Mouse (Mus musculus) heart, embryonic 10.5 days (tissue): ENCODE results near the gene Gm6034. TPM values are rescaled to one million over a fixed set of nuclear protein-coding genes. Genes with fewer than 3 reads are reported as not detected.
"Not testable (repeated sequence)": the region's sequence is repeated elsewhere in the genome, so short reads cannot be mapped to it uniquely, and the experiment has no call there.

Experiments
- DNase-seq: peaks from one replicate; pipeline ENCODE4 v3.0.0-alpha.2; 2017; ENCODE audit warnings: low spot score
- H3K27ac ChIP-seq: fragments of 300-500 bp; sonication (generic); 2 replicates; pipeline ENCODE4 v1.5.1; 2016; ENCODE audit warnings: mild to moderate bottlenecking
- H3K27me3 ChIP-seq: fragments of 300-500 bp; sonication (generic); 2 replicates; pipeline ENCODE4 v1.6.1; 2016; ENCODE audit warnings: mild to moderate bottlenecking; ENCODE audit not compliant: poor library complexity, insufficient read depth, severe bottlenecking
- H3K36me3 ChIP-seq: fragments of 300-500 bp; sonication (generic); 2 replicates; pipeline ENCODE4 v1.6.1; 2016; ENCODE audit warnings: mild to moderate bottlenecking, moderate library complexity
- H3K4me1 ChIP-seq: fragments of 300-500 bp; sonication (generic); 2 replicates; pipeline ENCODE4 v1.6.1; 2016; ENCODE audit warnings: mild to moderate bottlenecking
- H3K4me3 ChIP-seq: fragments of 300-500 bp; sonication (generic); 2 replicates; pipeline ENCODE4 v1.5.1; 2016; ENCODE audit warnings: mild to moderate bottlenecking, moderate library complexity
- H3K9me3 ChIP-seq: fragments of 300-500 bp; sonication (generic); 2 replicates; pipeline ENCODE4 v1.6.1; 2016; ENCODE audit warnings: mild to moderate bottlenecking, moderate library complexity
- WGBS: fragments of 180-500 bp; shearing (Covaris S2); methylation state at CpG from one replicate; pipeline ENCODE4 v1.1.7; 2016; 5-methylcytosine and 5-hydroxymethylcytosine counted together
- polyA plus RNA-seq: library from polyadenylated mRNA; unstranded; fragments of >200 nt; fragmentation: Nextera tagmentation; extraction: Ambion mirVana; gene quantifications from 2 replicates; pipeline ENCODE4 v1.2.1, GENCODE M21; 2016

Gm6034 gene
- polyA plus RNA-seq, 1 experiment from 2014 or later, result not detected

DNA sequence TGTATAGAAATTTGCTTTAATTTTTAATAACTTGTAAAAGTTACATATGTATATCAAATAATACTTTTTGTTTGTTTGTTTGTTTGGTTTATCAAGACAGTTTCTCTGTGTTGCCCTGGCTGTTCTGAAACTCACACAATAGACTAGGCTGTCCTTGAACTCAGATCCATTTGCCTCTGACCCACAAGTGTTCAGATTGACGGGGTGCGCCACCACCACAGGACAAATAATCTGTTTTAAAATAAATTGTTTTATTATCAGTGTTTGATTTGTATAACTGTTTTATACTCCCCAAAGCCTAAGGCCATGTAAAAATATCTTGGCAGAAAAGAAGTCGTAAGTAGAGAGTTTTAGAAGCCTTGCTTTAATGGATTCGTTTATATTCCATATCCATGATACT lies 15.1 kb upstream of the Gm6034 start:
- no peak overlapping the region for H3K27ac ChIP-seq
- no peaks in the 10 kb centered on the region for H3K9me3 ChIP-seq
- H3K27me3 ChIP-seq, result peaks cover 12% of the 10 kb centered on the region
- H3K4me1 ChIP-seq, result peaks cover 21% of the 10 kb centered on the region; the same call in 1 of the 2 replicates
- no peaks in the 10 kb centered on the region for H3K36me3 ChIP-seq
- WGBS, result 93% methylated on average over 4 of the region's 4 CpGs
- H3K4me3 ChIP-seq, result no peak overlapping the region
- DNase-seq, result no peak

DNA sequence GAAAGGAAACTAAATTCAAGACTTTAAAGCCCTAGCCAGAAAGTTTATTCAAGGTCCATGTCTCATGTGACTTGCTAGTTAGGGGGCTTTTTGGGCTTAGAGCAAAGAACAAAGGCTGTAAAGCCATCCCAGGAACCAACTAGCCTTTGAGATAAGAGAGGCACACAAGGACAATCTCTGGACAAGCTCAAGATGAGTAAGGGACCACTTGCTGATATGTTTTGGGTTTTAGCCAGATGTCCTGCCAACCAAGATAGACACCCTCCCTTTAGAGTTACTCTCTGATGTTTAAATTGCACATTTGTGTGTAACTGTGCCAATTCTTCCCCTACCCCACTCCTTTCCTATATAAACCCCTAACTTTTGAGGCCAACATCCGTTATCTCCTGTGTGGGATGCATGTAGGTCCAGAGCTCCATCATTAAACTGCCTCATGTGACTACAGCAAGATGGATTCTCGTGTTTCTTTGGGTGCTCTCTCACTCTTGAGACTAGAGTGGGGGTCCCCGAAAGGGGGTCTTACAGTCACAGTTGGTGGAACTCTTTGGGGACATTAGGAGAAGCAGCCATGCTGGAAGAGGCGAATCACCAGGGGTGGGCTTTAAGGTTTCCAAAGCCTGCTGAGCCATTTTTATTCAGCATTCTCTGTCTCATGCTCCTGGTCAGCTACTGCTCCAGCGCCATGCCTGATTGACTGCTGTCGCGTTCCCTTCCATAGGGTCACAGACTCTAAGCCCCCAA lies 13.7 kb upstream of the Gm6034 start:
- no peak for DNase-seq
- Histone ChIP-seq H3K27ac (no peak overlapping the region), H3K9me3 (no peaks in the 10 kb centered on the region), H3K36me3 (no peaks in the 10 kb centered on the region), H3K4me3 (no peak overlapping the region), H3K27me3 (peaks cover 13% of the 10 kb centered on the region), H3K4me1 (peaks cover 16% of the 10 kb centered on the region; the same call in 1 of the 2 replicates)
- WGBS, result 86% methylated on average over 7 of the region's 7 CpGs

DNA sequence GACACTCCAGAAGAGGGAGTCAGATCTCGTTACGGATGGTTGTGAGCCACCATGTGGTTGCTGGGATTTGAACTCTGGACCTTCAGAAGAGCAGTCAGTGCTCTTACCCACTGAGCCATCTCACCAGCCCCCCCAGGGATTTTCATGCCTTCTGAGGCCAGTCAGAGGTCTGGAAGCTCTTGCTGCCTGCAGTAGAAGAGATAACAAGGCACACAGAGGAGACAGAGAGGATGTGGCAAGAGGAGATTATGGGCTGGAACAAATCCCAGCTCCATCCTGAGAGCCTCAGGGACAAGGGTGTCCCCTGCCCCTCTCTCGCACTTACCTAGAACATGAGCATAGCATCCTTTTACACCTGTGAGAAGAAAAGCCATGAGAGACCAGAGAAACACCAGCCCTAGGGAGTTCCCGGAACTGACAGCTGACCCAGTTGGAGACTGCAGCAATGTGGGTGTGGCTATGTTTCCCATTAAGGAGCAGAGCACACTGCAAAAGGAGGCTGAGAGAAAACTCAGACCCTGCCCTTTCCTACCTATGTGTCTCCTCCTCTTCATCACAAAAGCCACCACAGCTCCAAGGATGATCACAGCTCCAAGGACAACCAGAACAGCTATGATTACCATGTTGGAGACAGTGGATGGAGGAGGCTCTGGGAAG lies 12.6 kb upstream of the Gm6034 start:
- peaks cover 13% of the 10 kb centered on the region for H3K27me3 ChIP-seq
- WGBS, result 71% methylated on average over 4 of the region's 4 CpGs

GRCm38 (mm10) chr17:36030703-36031582 lies 11.8 kb upstream of the Gm6034 start:
- H3K27me3 ChIP-seq, result peaks cover 13% of the 10 kb centered on the region
- WGBS, result 55% methylated on average over 8 of the region's 8 CpGs
- DNase-seq, H3K9me3 ChIP-seq, H3K36me3 ChIP-seq, H3K27ac ChIP-seq: not testable (repeated sequence)
- H3K4me1 ChIP-seq, result peaks cover 11% of the 10 kb centered on the region; the same call in 1 of the 2 replicates
- peak overlapping the region; percentile 60 for H3K4me3 ChIP-seq

More for the DNA sequence above, 12.6 kb upstream of the Gm6034 start:
- peaks cover 12% of the 10 kb centered on the region; the same call in 1 of the 2 replicates for H3K4me1 ChIP-seq
- H3K9me3 ChIP-seq, DNase-seq, H3K36me3 ChIP-seq, H3K4me3 ChIP-seq, H3K27ac ChIP-seq: not testable (repeated sequence)

GRCm38 (mm10) chr17:36031583-36032331 lies 11.0 kb upstream of the Gm6034 start:
- 4% methylated on average over 40 of the region's 40 CpGs for WGBS
- H3K27ac ChIP-seq, result not testable (repeated sequence)
- peaks cover 13% of the 10 kb centered on the region for H3K27me3 ChIP-seq

GRCm38 (mm10) chr17:36032351-36032875 lies 10.3 kb upstream of the Gm6034 start, which contains the start of gene H2-T23:
H2-T23 (minus strand) TSS chr17:36032855.
- WGBS, result under 1% methylated on average over 25 of the region's 25 CpGs
- Histone ChIP-seq H3K4me1 (peaks cover 11% of the 10 kb centered on the region; the same call in 1 of the 2 replicates), H3K27me3 (peaks cover 13% of the 10 kb centered on the region), H3K4me3 (peak within 1 kb of the TSS; percentile 60)
- DNase-seq, result peak; percentile 82
- not testable (repeated sequence) for H3K9me3 ChIP-seq, H3K36me3 ChIP-seq, H3K27ac ChIP-seq

More at GRCm38 (mm10) chr17:36031583-36032331, 11.0 kb upstream of the Gm6034 start:
- H3K36me3 ChIP-seq, DNase-seq, H3K9me3 ChIP-seq: not testable (repeated sequence)
- H3K4me3 ChIP-seq, result peak overlapping the region; percentile 60
- peaks cover 11% of the 10 kb centered on the region; the same call in 1 of the 2 replicates for H3K4me1 ChIP-seq

DNA sequence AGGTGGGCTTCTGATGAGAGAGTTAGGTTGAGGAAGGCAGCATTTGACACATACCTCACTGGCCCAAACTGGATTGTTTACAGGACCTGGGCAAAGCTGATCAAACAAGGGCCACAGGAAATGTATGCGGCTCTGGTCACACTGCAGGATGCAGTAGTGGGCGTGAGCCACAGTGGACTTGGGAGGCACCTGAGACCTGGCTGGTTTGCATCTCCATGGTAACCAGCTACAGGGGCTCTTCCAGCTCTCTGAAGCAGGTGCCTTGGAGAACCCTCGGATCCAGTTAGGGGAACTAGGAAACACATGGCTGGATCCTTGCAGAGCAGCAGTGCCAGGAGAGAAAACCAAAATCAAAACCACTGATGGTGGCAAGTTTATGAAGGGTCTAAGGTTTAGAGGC lies 8.2 kb upstream of the Gm6034 start:
- not testable (repeated sequence) for H3K36me3 ChIP-seq, H3K9me3 ChIP-seq, DNase-seq, H3K27ac ChIP-seq, H3K4me3 ChIP-seq
- 55% methylated on average over 3 of the region's 3 CpGs for WGBS
- H3K27me3 ChIP-seq, result peaks cover 13% of the 10 kb centered on the region
- peaks cover 11% of the 10 kb centered on the region; the same call in 1 of the 2 replicates for H3K4me1 ChIP-seq

- Histone ChIP-seq H3K27me3 (peaks cover 16% of the 10 kb centered on the region), H3K4me1 (peaks cover 11% of the 10 kb centered on the region; the same call in 1 of the 2 replicates)
- H3K36me3 ChIP-seq, H3K4me3 ChIP-seq, DNase-seq, H3K9me3 ChIP-seq, H3K27ac ChIP-seq: not testable (repeated sequence)
- 24% methylated on average over 3 of the region's 3 CpGs for WGBS
Measured at GRCm38 (mm10) chr17:36035010-36035638, 7.6 kb upstream of the Gm6034 start.

GRCm38 (mm10) chr17:36036126-36036525 lies 6.6 kb upstream of the Gm6034 start:
- not testable (repeated sequence) for H3K36me3 ChIP-seq, DNase-seq, H3K27ac ChIP-seq, H3K9me3 ChIP-seq, H3K4me3 ChIP-seq
- peaks cover 20% of the 10 kb centered on the region for H3K27me3 ChIP-seq
- 84% methylated on average over 13 of the region's 13 CpGs for WGBS
- peaks cover 11% of the 10 kb centered on the region; the same call in 1 of the 2 replicates for H3K4me1 ChIP-seq

GRCm38 (mm10) chr17:36040604-36041003 lies 2.2 kb upstream of the Gm6034 start:
- DNase-seq, H3K27ac ChIP-seq, H3K36me3 ChIP-seq, H3K4me1 ChIP-seq, H3K9me3 ChIP-seq, H3K4me3 ChIP-seq: not testable (repeated sequence)
- peaks cover 22% of the 10 kb centered on the region; the same call in 1 of the 2 replicates for H3K27me3 ChIP-seq
- WGBS, result 70% methylated on average over 2 of the region's 2 CpGs

- H3K27ac ChIP-seq, H3K4me1 ChIP-seq, H3K36me3 ChIP-seq, DNase-seq, H3K9me3 ChIP-seq: not testable (repeated sequence)
- Histone ChIP-seq H3K27me3 (peaks cover 22% of the 10 kb centered on the region; the same call in 1 of the 2 replicates), H3K4me3 (peak overlapping the region; percentile 58)
- 1% methylated on average over 19 of the region's 19 CpGs for WGBS
Measured at GRCm38 (mm10) chr17:36042055-36042454, 706 bp upstream of the Gm6034 start.
